Mouse (Mus musculus): ENCODE results near the gene Mff.

Mff gene

GRCm38 (mm10) chr1:82771022-82771586 is 46.4 kb downstream of the Mff start, which contains the start of gene Gm47791:
Gm47791 (minus strand) TSS chr1:82771243.
- DNase-seq (ENCODE audit: low read depth in 1 of 2, low spot score in 2 of 2): no peak

GRCm38 (mm10) chr1:82772428-82772827 is 47.7 kb downstream of the Mff start:
- no peak for DNase-seq (ENCODE audit: low read depth in 1 of 2, low spot score in 2 of 2)

GRCm38 (mm10) chr1:82773208-82773607 is 48.5 kb downstream of the Mff start:
- no peak for DNase-seq (ENCODE audit: low read depth in 1 of 2, low spot score in 2 of 2)

- no peak for DNase-seq (ENCODE audit: low read depth in 1 of 2, low spot score in 2 of 2)
These were observed 50.6 kb downstream of the Mff start for GRCm38 (mm10) chr1:82775293-82775692.

GRCm38 (mm10) chr1:82779388-82779966 is 54.8 kb downstream of the Mff start:
- no peak for DNase-seq (ENCODE audit: low read depth in 1 of 2, low spot score in 2 of 2)

- DNase-seq (ENCODE audit: low read depth in 1 of 2, low spot score in 2 of 2): no peak
These were observed 58.9 kb downstream of the Mff start for GRCm38 (mm10) chr1:82783559-82783958.

- DNase-seq (ENCODE audit: low read depth in 1 of 2, low spot score in 2 of 2): no peak
These were observed 60.9 kb downstream of the Mff start for GRCm38 (mm10) chr1:82785546-82785945.

- no peak for DNase-seq (ENCODE audit: low read depth in 1 of 2, low spot score in 2 of 2)
These were observed 62.7 kb downstream of the Mff start for GRCm38 (mm10) chr1:82787414-82787813.

GRCm38 (mm10) chr1:82788070-82788469 is 63.4 kb downstream of the Mff start:
- DNase-seq (ENCODE audit: low read depth in 1 of 2, low spot score in 2 of 2): no peak

GRCm38 (mm10) chr1:82791105-82791504 is 66.4 kb downstream of the Mff start:
- no peak for DNase-seq (ENCODE audit: low read depth in 1 of 2, low spot score in 2 of 2)

- DNase-seq (ENCODE audit: low read depth in 1 of 2, low spot score in 2 of 2): no peak
These were observed 67.5 kb downstream of the Mff start for GRCm38 (mm10) chr1:82792238-82792637.

GRCm38 (mm10) chr1:82793110-82793509 is 68.4 kb downstream of the Mff start:
- no peak for DNase-seq (ENCODE audit: low read depth in 1 of 2, low spot score in 2 of 2)

GRCm38 (mm10) chr1:82793986-82794385 is 69.3 kb downstream of the Mff start:
- no peak for DNase-seq (ENCODE audit: low read depth in 1 of 2, low spot score in 2 of 2)

GRCm38 (mm10) chr1:82795211-82795610 is 70.5 kb downstream of the Mff start:
- DNase-seq (ENCODE audit: low read depth in 1 of 2, low spot score in 2 of 2): no peak

- DNase-seq (ENCODE audit: low read depth in 1 of 2, low spot score in 2 of 2): no peak
These were observed 71.2 kb downstream of the Mff start for GRCm38 (mm10) chr1:82795702-82796443.

GRCm38 (mm10) chr1:82797088-82797487 is 72.4 kb downstream of the Mff start:
- DNase-seq (ENCODE audit: low read depth in 1 of 2, low spot score in 2 of 2): no peak

GRCm38 (mm10) chr1:82798304-82798703 is 73.6 kb downstream of the Mff start:
- DNase-seq (ENCODE audit: low read depth in 1 of 2, low spot score in 2 of 2): no peak

- DNase-seq (ENCODE audit: low read depth in 1 of 2, low spot score in 2 of 2): peak; percentile 16 to 27
These were observed 74.2 kb downstream of the Mff start for GRCm38 (mm10) chr1:82798922-82799321.

- DNase-seq (ENCODE audit: low read depth in 1 of 2, low spot score in 2 of 2): no peak
These were observed 76.6 kb downstream of the Mff start for GRCm38 (mm10) chr1:82801105-82801783.
